Mouse (Mus musculus): ENCODE measurements at regions not wholly inside any gene's neighbourhood (a gene's known extent, or its start where the extent isn't known, plus 50 kb on each side); places are given as distances from the start of the nearest gene placed in this dataset.

DNA sequence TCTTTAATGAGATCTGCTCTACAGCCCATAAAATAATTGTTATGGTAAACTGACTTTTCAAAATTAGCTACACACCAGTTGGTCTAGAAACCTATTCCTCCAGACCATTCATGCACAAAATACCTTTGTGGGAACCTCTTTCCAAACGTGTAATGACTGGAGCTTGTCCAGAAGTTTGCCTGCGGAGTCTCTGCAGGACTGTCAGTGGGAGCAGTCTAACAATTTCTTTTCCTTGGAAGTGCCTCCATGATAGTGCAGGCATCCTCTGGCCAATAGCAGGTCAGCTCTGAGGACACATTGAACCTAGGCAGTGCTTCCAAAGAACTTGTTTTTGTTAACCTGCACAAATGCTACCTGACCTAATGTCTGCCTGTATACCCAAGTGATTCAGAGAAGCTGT, 932.3 kb downstream of the Pcdh9 start:
- no peak for TF ChIP-seq CTCF (IDR thresholded peaks at IDR 0.05; ENCODE audit: low read depth)
- ATAC-seq (ENCODE audit: insufficient read depth), result no peak

DNA sequence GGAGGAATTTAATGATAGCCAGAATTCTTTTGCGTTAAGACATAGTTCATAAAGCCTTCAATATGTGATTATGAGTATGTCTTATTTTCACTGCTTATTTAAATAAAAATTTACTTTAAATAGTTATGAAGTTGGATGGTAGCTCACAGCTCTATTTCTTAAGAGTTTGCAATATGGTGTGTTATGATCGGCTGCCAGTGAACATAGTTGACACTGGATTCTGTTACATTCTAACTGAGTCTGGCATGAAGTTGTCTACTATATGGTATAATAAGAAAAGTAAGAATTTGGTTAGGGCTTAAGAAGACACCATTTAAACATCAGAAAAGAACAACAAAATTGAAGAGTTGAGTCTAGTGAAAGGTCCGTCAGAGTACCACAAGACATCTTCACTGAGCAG, 935.0 kb downstream of the Pcdh9 start:
- Histone ChIP-seq H3K27ac (ENCODE audit: low read depth) (no peak overlapping the region), H3K27me3 (ENCODE audit: insufficient read depth, low read length) (no peaks in the 10 kb centered on the region), H3K9me3 (ENCODE audit: low read depth, low read length) (no peaks in the 10 kb centered on the region), H3K4me1 (ENCODE audit: insufficient read depth) (no peaks in the 10 kb centered on the region), H3K36me3 (ENCODE audit: insufficient read depth) (no peaks in the 10 kb centered on the region), H3K4me2 (no peak overlapping the region), H3K4me3 (ENCODE audit: low read depth, low read length) (no peak overlapping the region), H3K9ac (no peak overlapping the region)
- TF ChIP-seq CTCF (IDR thresholded peaks at IDR 0.05; ENCODE audit: low read depth), result no peak
- ATAC-seq (ENCODE audit: insufficient read depth) (no peak), DNase-seq (no peak)
- WGBS, result 84% methylated on average over 3 of the region's 3 CpGs

More for the DNA sequence above, 932.3 kb downstream of the Pcdh9 start:
- no peaks in the 10 kb centered on the region for H3K4me1 ChIP-seq (ENCODE audit: insufficient read depth)
- no peak overlapping the region for H3K9ac ChIP-seq
- no peaks in the 10 kb centered on the region for H3K27me3 ChIP-seq (ENCODE audit: insufficient read depth, low read length)
- no peak for DNase-seq
- no peaks in the 10 kb centered on the region for H3K9me3 ChIP-seq (ENCODE audit: low read depth, low read length)
- 51% methylated on average over 2 of the region's 2 CpGs for WGBS
- no peaks in the 10 kb centered on the region for H3K36me3 ChIP-seq (ENCODE audit: insufficient read depth)
- no peak overlapping the region for H3K27ac ChIP-seq (ENCODE audit: low read depth)
- H3K4me3 ChIP-seq (ENCODE audit: low read depth, low read length), result no peak overlapping the region
- H3K4me2 ChIP-seq, result no peak overlapping the region

DNA sequence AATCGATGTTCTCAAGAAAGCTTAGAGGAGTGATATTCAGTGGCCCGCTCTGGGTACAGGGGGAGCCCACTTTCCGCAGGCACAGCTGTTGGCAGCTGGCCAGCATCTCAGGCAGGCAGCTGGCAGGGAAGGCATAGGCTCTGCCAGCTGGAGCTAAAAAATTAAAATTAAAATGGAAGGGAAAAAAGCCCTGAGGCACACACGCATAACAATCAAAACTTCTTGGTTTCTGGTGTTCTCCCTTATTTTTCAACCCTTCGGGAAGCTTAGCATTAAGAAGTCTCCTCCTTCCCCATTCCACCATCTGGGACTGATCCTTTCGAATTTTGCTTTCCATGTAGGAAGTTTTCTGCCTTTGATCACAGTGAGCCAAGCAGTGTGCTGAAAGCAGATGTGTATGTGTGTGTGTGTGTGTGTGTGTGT, 982.8 kb downstream of the Pcdh9 start:
- Histone ChIP-seq H3K27ac (ENCODE audit: low read depth) (no peak overlapping the region), H3K27me3 (ENCODE audit: insufficient read depth, low read length) (no peaks in the 10 kb centered on the region), H3K9me3 (ENCODE audit: low read depth, low read length) (no peaks in the 10 kb centered on the region), H3K4me1 (ENCODE audit: insufficient read depth) (no peaks in the 10 kb centered on the region), H3K4me3 (ENCODE audit: low read depth, low read length) (no peak overlapping the region), H3K36me3 (ENCODE audit: insufficient read depth) (no peaks in the 10 kb centered on the region), H3K9ac (no peak overlapping the region), H3K4me2 (no peak overlapping the region)
- no peak for TF ChIP-seq CTCF (IDR thresholded peaks at IDR 0.05; ENCODE audit: low read depth)
- peak; percentile 14 for DNase-seq
- 57% methylated on average over 6 of the region's 6 CpGs for WGBS
- ATAC-seq (ENCODE audit: insufficient read depth), result no peak

DNA sequence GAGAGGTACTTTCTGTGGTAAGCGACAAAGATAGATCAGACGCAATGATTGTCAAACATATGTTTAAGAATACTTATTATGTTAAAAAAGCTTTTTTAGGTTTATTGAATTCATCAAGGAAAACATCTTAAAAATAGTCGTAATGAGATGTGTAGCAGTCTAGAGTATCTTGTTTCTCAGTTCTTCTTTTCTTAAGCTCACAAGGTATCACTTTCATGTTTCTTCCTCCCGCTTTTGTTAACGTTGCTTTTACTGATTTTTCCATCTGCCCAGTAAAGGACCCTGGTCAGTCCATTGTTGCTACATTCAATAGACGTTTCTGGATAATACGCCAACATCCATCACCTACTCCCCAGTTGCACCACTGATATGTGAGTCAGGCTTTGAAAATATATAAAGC, 1015.9 kb downstream of the Pcdh9 start:
- no peak for ATAC-seq (ENCODE audit: insufficient read depth)
- WGBS, result 82% methylated on average over 7 of the region's 7 CpGs
- no peak for TF ChIP-seq CTCF (IDR thresholded peaks at IDR 0.05; ENCODE audit: low read depth)

DNA sequence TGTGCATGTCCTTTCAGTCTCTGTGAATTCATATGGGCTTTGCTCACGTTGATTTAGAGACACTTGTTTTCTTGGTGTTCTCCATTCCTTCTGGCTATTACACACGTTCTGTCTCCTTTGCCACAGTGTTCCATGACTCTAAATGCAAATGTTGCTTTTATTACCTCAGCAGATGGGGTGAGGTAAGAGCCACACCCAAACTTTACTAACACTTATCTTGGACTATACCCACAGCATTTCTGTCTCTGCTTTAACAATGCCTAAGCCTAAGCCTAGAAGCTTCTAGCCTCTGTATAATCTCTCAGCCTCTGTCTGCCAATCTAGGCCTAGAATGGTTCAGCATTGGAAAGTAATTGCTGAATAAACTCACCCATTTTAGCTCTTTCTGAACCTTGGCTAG, 1024.0 kb downstream of the Pcdh9 start:
- Histone ChIP-seq H3K4me1 (ENCODE audit: insufficient read depth) (no peaks in the 10 kb centered on the region), H3K4me2 (no peak overlapping the region), H3K27ac (ENCODE audit: low read depth) (no peak overlapping the region), H3K36me3 (ENCODE audit: insufficient read depth) (no peaks in the 10 kb centered on the region), H3K4me3 (ENCODE audit: low read depth, low read length) (no peak overlapping the region), H3K9ac (no peak overlapping the region), H3K27me3 (ENCODE audit: insufficient read depth, low read length) (no peaks in the 10 kb centered on the region), H3K9me3 (ENCODE audit: low read depth, low read length) (no peaks in the 10 kb centered on the region)
- DNase-seq, result no peak
- ATAC-seq (ENCODE audit: insufficient read depth), result no peak
- 57% methylated on average over 2 of the region's 2 CpGs for WGBS
- TF ChIP-seq CTCF (IDR thresholded peaks at IDR 0.05; ENCODE audit: low read depth), result no peak

More for the DNA sequence above, 1015.9 kb downstream of the Pcdh9 start:
- Histone ChIP-seq H3K27ac (ENCODE audit: low read depth) (no peak overlapping the region), H3K27me3 (ENCODE audit: insufficient read depth, low read length) (no peaks in the 10 kb centered on the region), H3K4me2 (no peak overlapping the region), H3K4me3 (ENCODE audit: low read depth, low read length) (no peak overlapping the region), H3K9me3 (ENCODE audit: low read depth, low read length) (no peaks in the 10 kb centered on the region), H3K9ac (no peak overlapping the region), H3K4me1 (ENCODE audit: insufficient read depth) (no peaks in the 10 kb centered on the region), H3K36me3 (ENCODE audit: insufficient read depth) (no peaks in the 10 kb centered on the region)
- DNase-seq, result no peak

DNA sequence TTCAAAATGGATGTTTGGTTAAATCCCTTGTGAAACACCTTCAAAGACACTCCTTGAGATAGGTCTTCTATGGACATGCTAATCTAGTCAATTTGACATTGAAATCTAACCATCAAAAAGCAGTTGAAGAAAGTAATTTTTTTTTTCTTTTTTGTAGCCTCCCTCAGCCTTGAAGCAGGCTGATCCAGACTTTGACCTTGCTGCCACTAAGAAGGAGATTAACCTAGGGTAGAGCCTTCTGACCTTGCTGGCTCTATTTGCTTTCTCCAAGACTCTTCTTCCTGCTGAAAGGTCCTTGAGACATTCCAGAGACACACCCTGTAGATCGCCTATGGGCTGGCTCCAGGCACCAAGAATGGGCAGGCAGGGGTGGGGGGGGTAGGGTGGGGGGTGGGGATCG, 1027.5 kb downstream of the Pcdh9 start:
- DNase-seq (no peak), ATAC-seq (ENCODE audit: insufficient read depth) (no peak)
- H3K36me3 ChIP-seq (ENCODE audit: insufficient read depth), result no peaks in the 10 kb centered on the region
- no peaks in the 10 kb centered on the region for H3K27me3 ChIP-seq (ENCODE audit: insufficient read depth, low read length)
- H3K4me1 ChIP-seq (ENCODE audit: insufficient read depth), result no peaks in the 10 kb centered on the region
- WGBS, result 28% methylated on average over 2 of the region's 2 CpGs
- no peak overlapping the region for H3K27ac ChIP-seq (ENCODE audit: low read depth)
- H3K9me3 ChIP-seq (ENCODE audit: low read depth, low read length), result no peaks in the 10 kb centered on the region
- H3K4me3 ChIP-seq (ENCODE audit: low read depth, low read length), result no peak overlapping the region
- no peak overlapping the region for H3K9ac ChIP-seq
- H3K4me2 ChIP-seq, result no peak overlapping the region
- no peak for TF ChIP-seq CTCF (IDR thresholded peaks at IDR 0.05; ENCODE audit: low read depth)

DNA sequence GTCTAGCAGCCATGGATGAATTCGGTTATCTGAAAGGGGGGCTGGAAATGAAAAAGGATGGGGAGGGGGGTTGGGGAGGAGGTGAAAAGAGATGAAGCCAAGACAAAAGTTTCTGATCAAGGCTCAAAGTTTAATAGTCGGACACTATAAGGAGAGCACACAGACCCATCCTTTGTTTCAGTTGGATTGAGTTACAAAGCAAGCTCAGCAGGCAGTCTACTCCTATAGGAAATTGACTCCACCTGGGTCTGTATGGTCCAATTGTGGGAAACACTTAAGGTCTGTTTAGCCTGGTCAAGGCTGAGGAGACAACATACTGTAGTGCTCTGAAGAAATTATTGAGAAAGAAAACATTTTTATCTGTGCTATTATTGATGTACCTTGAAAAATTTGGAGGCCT, 1029.8 kb downstream of the Pcdh9 start:
- no peaks in the 10 kb centered on the region for H3K9me3 ChIP-seq (ENCODE audit: low read depth, low read length)
- H3K4me2 ChIP-seq, result no peak overlapping the region
- H3K27me3 ChIP-seq (ENCODE audit: insufficient read depth, low read length), result no peaks in the 10 kb centered on the region
- no peaks in the 10 kb centered on the region for H3K36me3 ChIP-seq (ENCODE audit: insufficient read depth)
- H3K4me3 ChIP-seq (ENCODE audit: low read depth, low read length), result no peak overlapping the region
- H3K9ac ChIP-seq, result no peak overlapping the region
- WGBS, result 73% methylated on average over 2 of the region's 2 CpGs
- H3K4me1 ChIP-seq (ENCODE audit: insufficient read depth), result no peaks in the 10 kb centered on the region
- ATAC-seq (ENCODE audit: insufficient read depth) (no peak), DNase-seq (no peak)
- no peak overlapping the region for H3K27ac ChIP-seq (ENCODE audit: low read depth)
- no peak for TF ChIP-seq CTCF (IDR thresholded peaks at IDR 0.05; ENCODE audit: low read depth)

DNA sequence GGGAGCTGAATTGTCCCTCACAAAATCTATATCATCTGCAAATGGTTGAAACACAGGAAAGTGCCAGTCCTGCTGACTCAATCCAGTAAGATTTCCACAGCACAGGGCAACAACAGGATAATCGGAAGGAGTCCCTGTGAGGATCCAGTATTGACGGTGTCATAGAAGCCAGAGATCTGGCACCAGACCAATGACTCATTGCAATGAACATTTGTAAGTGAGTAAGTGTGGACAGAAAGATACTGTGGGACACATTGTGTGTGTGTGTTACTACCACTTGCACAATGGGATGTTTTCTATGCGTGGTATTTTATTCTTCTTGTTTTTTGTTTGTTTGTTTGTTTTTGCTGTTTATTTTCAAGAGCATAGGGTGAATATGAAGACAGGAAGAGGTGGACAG, 1056.8 kb downstream of the Pcdh9 start:
- Histone ChIP-seq H3K9ac (no peak overlapping the region), H3K4me2 (no peak overlapping the region), H3K36me3 (ENCODE audit: insufficient read depth) (no peaks in the 10 kb centered on the region), H3K27me3 (ENCODE audit: insufficient read depth, low read length) (no peaks in the 10 kb centered on the region), H3K4me3 (ENCODE audit: low read depth, low read length) (no peak overlapping the region), H3K9me3 (ENCODE audit: low read depth, low read length) (no peaks in the 10 kb centered on the region), H3K27ac (ENCODE audit: low read depth) (no peak overlapping the region), H3K4me1 (ENCODE audit: insufficient read depth) (no peaks in the 10 kb centered on the region)
- no peak for DNase-seq
- TF ChIP-seq CTCF (IDR thresholded peaks at IDR 0.05; ENCODE audit: low read depth), result no peak
- ATAC-seq (ENCODE audit: insufficient read depth), result no peak
- WGBS, result 88% methylated on average over 3 of the region's 3 CpGs
